Mouse (Mus musculus): ENCODE data around the gene Gpr22.

Gene Gpr22

DNA sequence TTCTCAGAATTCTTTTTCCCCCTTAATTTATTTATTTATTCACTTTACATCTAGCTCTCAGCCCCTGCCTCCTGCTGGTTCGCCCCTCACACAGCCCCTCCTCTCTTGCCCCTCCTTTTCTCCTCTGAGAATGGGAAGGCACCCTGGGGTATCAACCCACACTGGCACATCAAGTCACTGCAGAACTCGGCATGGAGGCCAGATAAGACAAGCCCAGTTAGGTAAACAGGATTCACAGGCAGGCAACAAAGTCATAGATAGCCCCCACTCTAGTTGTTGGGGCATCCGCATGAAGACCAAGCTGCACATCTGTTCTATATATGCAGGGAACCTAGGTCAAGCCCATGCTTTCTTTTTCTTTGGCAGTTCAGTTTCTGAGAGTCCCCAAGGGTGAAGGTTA is 46.6 kb downstream of the Gpr22 start:
- WGBS = 79% methylated on average over 3 of the region's 3 CpGs

DNA sequence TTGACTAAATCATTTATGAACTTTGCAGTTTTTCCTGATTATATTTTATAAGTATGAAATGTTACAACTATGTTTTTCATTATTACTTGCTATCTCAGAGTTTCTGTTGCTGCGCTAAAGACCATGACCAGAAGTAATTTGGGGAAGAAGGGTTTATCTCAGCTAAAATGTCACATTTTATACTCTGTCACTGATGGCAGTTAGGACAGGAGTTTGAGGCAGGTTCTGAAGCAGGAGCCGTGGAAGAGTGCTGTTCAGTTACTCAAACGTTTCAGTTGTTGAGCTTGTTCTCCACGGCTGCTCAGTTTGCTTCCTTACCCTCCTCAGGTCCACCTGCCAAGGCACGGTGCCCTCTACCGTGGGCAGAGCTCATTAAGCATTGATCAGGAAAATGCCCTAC is 47.7 kb downstream of the Gpr22 start:
- WGBS = 70% methylated on average over 6 of the region's 6 CpGs

Data from cerebral cortex, adult 2 months (tissue).